Mouse (Mus musculus) olfactory bulb, adult 2 months (tissue): ENCODE results near the gene Skap2. TPM values are rescaled to one million over a fixed set of nuclear protein-coding genes. Genes with fewer than 3 reads are reported as not detected.

Experiments
- H3K27ac ChIP-seq: fragments of 200-500 bp; 2 replicates; pipeline ENCODE4 v1.5.1; 2012; ENCODE audit warnings: low read depth, low read length; ENCODE audit not compliant: insufficient read depth
- H3K4me1 ChIP-seq: fragments of 200-500 bp; 2 replicates; pipeline ENCODE4 v1.6.1; 2012; ENCODE audit warnings: low read length; ENCODE audit not compliant: control insufficient read depth, insufficient read depth
- H3K4me3 ChIP-seq: fragments of 200-500 bp; 2 replicates; pipeline ENCODE4 v1.5.1; 2012; ENCODE audit warnings: mild to moderate bottlenecking, low read depth, low read length, moderate library complexity; ENCODE audit not compliant: insufficient read depth
- CTCF ChIP-seq: fragments of 200-500 bp; IDR thresholded peaks from 2 replicates; pipeline ENCODE4 v1.5.1; 2012; ENCODE audit warnings: low read depth, mild to moderate bottlenecking, low read length, moderate library complexity; ENCODE audit not compliant: insufficient read depth
- POLR2A ChIP-seq: fragments of 200-500 bp; IDR thresholded peaks from 2 replicates; pipeline ENCODE4 v1.6.1; 2012; ENCODE audit warnings: mild to moderate bottlenecking, low read depth, low read length, moderate library complexity; ENCODE audit not compliant: insufficient read depth
- WGBS: fragments of 180-500 bp; shearing (Covaris S2); methylation state at CpG from one replicate; pipeline ENCODE4 v1.1.7; 2018; 5-methylcytosine and 5-hydroxymethylcytosine counted together
- polyA plus RNA-seq: library from polyadenylated mRNA; stranded (reverse); fragments of >200 nt; gene quantifications from 2 replicates; pipeline ENCODE4 v1.2.4, GENCODE M21; 2012; ENCODE audit warnings: low replicate concordance; ENCODE audit not compliant: missing spikeins, insufficient read depth, insufficient read length

Gene Skap2
- polyA plus RNA-seq, 1 experiment, result not detected

DNA sequence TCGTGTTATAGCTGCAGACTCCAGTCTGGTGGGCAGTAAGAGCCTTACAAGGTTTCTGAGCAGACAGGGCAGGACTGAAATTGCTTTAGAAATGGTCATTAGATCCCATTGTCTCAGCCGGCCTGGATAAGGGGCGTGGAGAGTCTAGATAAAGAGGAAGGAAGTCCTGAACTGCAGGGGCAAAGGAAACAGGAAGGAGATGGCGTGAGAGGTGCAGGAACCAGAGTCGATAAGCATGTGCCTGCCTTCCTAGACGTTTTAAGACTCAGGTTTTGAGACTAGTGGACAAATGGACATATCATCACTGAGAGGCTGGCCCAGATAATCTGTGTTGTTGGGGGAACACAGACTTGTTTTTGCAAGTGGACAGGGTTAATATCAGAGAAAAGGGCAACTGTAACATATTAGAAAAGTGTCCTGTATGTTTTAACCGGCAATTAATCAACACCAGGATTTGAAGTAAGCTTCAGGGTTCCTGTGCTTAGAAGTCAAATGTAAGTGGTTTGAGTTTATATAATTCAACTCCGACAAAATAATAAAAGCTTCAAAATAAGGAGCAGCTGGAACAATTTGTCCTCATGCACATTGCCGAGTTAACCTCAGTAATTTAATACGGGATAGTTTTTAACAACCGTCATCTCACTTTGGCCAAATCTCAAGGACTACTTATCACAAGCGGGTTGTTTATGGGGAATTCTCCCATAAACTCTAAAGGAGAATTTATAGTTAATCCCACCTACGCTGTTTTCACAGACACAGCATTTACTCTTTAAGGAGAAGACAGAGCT lies 131.0 kb downstream of the Skap2 start:
- no peak overlapping the region for H3K27ac ChIP-seq
- no peaks in the 10 kb centered on the region for H3K4me1 ChIP-seq
- WGBS, result 62% methylated on average over 13 of the region's 13 CpGs
- no peak overlapping the region for H3K4me3 ChIP-seq
- no peak for TF ChIP-seq POLR2A
- TF ChIP-seq CTCF, result no peak

DNA sequence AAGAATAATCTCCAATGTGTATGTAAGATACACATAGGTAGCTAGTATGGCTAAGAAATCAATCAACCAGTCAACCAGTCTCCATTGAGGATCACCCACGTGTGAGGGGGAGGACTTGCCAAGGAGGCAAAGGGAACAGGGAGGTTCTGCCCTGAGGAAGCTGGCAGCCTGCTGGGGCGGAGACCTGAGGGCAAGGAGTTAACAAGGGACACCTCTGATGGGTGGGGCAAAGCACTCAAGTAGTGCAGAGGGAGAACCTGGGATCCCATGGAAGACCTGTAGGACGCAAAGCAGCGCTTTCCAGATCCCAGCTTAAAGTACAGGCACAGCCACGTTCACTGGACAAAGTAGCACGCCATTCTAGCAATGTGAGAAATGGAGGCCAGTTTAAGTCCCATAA lies 131.6 kb downstream of the Skap2 start:
- H3K27ac ChIP-seq, result no peak overlapping the region
- 78% methylated on average over 6 of the region's 6 CpGs for WGBS
- TF ChIP-seq CTCF (no peak), POLR2A (no peak)
- H3K4me3 ChIP-seq, result no peak overlapping the region
- no peaks in the 10 kb centered on the region for H3K4me1 ChIP-seq

DNA sequence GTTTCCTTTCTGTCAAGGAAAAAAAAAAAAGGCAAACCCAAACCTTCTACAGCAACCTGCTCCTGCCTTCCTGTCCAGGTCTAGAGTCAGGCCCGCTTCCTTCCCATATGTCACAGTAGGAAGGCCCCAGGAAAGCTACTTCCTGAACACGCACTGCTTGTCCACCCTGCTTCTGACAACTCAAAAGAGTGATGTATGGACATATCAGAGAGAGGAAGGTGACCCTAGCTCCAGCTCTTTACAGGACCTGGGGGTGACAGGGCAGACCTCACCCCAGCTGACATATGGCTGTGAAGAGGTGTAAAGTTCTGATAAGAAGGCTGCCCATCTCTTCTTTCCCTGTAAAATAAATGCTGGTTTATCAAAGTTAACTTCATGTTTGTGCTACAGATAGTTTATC lies 133.8 kb downstream of the Skap2 start:
- Histone ChIP-seq H3K4me3 (no peak overlapping the region), H3K27ac (no peak overlapping the region), H3K4me1 (no peaks in the 10 kb centered on the region)
- WGBS, result 86% methylated on average over 2 of the region's 2 CpGs
- TF ChIP-seq CTCF, result no peak

DNA sequence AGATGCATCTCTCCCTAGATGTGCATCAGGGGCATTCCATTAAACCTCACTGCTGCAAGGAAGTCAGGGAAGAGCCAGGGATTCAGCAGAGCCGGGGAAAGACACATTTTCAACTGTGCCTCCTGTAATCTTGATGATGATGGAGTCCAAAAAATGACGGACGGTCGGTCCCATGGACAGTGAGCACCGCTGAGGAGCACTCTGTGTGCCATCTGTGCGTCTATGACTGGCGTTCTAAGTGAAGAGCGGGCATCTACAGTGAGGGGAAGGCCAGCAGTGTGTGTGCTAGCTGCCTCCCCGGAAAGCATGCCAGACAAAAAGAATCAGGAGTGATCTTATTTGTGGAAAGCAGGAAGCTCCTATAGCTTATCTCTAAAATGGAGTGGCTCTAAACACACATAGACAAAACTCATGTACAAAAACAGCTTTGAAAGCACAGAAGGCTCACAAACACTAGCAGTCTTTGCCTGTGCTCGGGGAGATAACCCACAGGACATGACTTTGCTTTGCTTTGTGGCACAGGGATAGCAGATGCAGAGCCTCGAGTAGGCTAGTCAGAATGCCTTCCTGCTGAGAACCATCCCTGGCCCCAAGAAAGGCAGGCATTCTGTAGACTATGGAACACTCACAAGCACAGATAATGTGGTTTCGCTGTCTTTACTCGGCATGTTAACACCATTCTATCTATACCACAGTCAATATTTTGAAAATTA lies 135.4 kb downstream of the Skap2 start:
- no peak for TF ChIP-seq POLR2A
- TF ChIP-seq CTCF, result no peak
- Histone ChIP-seq H3K4me3 (no peak overlapping the region), H3K4me1 (no peaks in the 10 kb centered on the region), H3K27ac (no peak overlapping the region)
- 90% methylated on average over 13 of the region's 13 CpGs for WGBS

DNA sequence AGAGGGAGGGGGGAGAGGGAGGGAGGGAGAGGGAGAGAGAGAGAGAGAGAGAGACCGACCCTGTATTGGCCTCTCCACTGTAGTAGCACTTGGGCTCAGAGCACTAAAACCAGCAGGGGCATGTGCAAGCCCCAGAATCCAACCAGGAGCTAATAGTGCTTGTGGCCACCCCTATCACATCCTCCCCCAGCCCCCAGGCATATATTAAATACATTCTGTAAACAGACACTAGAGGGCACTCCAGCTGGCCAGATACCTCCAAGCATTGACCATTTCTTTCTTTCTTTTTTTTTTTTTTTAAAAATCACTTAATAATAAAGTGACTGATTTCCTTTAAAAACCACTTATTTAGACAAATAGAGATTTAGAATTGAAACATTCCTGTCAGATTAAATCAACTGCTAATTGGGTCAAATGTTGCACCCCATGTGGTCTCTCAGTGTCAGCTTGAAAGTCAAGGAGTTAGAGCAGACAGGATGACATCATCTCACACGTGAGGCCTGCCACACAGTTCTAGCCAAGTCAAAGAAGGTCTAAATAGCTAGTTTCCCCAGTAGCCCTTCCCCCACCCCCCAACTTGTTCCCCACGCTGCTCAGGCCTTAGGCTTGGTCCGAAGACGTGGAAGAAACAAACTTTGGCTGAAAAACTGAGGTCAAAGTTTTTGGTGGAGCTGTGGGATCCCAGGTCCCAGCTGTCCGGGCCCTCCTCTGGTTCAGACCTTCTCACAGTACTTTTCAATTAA lies 136.3 kb downstream of the Skap2 start:
- Histone ChIP-seq H3K4me3 (no peak overlapping the region), H3K27ac (no peak overlapping the region), H3K4me1 (no peaks in the 10 kb centered on the region)
- TF ChIP-seq CTCF, result no peak
- no peak for TF ChIP-seq POLR2A
- 45% methylated on average over 6 of the region's 6 CpGs for whole genome bisulfite sequencing

DNA sequence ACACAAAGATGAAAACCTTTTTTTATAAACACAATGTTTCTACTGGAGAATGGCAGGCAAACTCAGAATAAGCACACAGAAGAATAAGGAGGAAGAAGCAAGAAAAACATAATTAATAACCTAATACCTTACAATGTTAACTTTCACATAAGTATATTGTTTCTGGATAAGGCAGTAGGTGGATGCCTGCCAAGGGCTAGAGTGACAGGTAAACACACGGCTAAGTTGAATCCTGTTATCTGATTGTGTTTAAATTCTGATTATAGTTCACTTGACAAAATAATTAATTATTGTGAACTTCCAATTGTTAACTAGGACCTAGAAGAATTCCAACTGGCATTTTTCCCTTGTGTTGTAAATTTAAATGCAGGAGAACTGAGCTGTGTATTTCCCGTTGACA lies 138.3 kb downstream of the Skap2 start:
- 49% methylated on average over 2 of the region's 2 CpGs for WGBS
- TF ChIP-seq POLR2A (no peak), CTCF (no peak)
- Histone ChIP-seq H3K4me1 (no peaks in the 10 kb centered on the region), H3K27ac (no peak overlapping the region), H3K4me3 (no peak overlapping the region)

DNA sequence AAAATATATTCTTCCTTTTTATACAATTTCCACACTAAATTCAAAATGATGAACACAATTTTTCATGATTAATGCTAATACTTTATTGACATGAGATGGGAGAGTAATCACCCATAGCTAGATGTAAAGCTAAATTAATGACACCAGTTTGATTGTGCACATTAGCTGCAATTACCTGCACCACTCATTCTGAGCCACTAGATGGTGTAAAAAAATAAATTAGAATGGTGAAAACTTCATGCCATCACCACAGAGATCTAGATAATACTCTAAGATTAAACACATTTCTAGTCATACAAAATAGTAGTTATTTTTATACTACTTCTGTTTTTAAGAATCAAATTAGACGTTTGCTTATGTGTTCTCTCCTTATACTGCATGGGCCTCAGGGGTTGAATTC lies 141.2 kb downstream of the Skap2 start:
- no peak overlapping the region for H3K27ac ChIP-seq
- no peaks in the 10 kb centered on the region for H3K4me1 ChIP-seq
- TF ChIP-seq POLR2A, result no peak
- no peak for TF ChIP-seq CTCF
- 11% methylated on average over 1 of the region's 1 CpGs for WGBS
- H3K4me3 ChIP-seq, result no peak overlapping the region

DNA sequence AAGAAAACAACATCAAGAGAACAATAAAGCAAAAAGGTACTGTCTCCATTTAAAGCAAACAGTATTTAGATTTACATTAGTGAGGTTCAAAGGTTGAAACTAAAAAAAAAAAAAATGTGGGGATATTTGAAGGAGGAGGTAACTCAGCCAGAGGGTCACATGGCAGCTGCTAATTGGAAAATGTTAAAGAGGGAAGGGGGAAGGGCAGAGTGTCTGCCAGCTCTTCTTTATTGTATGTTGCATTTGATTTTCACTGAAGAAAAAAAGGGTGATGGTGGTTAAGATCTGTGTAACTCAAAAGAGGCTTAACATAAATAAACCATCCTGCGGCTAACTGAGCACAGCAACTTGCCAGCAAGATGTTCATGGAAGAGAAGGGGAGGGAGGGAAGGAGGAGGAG lies 142.1 kb downstream of the Skap2 start:
- WGBS, result 64% methylated on average over 1 of the region's 1 CpGs
- Histone ChIP-seq H3K27ac (no peak overlapping the region), H3K4me3 (no peak overlapping the region), H3K4me1 (no peaks in the 10 kb centered on the region)
- TF ChIP-seq CTCF (no peak), POLR2A (no peak)

DNA sequence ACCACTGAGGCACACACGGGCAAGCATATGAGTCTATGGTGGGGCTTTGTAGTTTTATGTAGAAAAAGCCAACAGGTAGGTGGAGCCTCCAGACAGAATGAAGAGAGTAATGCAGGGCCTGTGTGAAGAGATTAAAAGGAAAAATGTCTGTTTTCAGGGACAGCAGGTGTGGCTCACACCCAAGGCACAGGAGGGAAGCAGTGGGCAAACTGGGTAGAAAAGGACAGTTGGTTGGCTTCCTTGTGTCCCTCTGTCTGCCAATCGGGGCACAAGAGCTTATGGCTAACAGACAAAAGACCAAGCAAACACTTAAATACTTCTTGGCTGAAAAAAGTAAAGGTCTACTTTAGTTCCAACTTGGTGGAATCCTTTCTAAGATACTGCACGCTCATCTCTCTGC lies 145.8 kb downstream of the Skap2 start:
- 89% methylated on average over 3 of the region's 3 CpGs for WGBS
- Histone ChIP-seq H3K27ac (no peak overlapping the region), H3K4me3 (no peak overlapping the region), H3K4me1 (no peaks in the 10 kb centered on the region)
- TF ChIP-seq POLR2A, result no peak
- no peak for TF ChIP-seq CTCF
